Mouse (Mus musculus): ENCODE measurements around the gene Olfr228.
"Not testable (repeated sequence)": the region's sequence is repeated elsewhere in the genome, so short reads cannot be mapped to it uniquely, and the experiment has no call there.

The Olfr228 gene

DNA sequence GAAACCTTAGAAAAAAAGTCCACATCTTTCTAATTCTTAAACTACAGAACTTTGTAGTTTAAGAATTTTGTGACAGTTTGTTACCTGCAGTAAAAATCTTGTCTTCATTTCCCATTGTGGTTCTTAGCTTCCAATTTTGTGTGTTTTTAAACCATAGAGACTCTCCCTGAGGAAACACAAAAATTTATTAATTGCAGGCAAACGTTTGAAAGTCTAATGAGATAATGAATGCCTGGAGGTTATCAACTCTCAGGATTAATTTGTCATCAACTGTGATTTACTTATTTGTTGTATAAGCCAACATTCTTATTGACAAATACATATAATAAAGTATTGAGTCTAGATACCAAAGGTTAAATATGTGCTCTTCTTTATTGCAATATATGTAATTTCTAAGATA, at the start of gene Olfr228:
Gene Olfr228, minus strand, starts transcription at position 101 of the 400 bp plus-strand sequence.
- in situ Hi-C loops (cut with MboI, MseI), result loop anchor here (10.0 kb wide), 1 partner anchor 1498 kb away; no protein-coding TSS in a partner anchor

DNA sequence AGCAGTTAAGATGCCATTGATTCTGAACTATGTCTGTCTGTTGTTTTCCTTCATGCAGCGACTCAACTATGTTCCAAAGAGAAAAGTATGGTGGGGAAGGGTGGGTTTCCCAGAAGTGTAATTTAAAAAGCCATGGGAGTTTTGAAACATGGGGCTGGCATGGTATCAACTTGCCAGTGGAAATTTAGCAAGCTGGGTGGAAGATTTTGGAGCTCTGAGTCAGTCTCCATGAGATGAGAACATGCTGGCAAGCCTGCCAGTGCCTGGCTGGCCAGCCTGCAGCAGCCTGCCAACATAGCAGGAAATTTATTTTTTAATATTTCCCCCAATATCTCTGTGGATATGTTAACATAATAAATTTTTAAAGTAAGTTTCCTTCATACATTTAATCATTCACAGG, 43.8 kb upstream of the Olfr228 start:
- in situ Hi-C loops (cut with MboI, MseI), result no loop called here

DNA sequence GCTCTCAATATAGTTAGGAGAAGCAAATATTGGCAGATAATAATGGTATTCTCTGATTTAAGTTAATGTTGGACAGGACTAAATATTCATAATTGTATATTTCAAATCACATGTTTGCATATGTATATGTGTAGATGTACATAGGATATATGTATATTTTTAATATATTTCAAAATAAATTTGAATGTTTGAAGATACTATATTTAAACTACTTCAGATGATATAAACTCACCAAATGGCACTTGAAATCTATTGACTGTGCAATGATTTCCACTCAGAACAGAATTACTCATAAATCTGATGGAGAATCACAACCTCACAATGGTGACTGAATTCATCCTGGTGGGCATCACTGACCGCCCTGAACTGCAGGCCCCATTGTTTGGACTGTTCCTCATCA, 21.0 kb upstream of the Olfr228 start, which contains the start of gene Olfr1076:
Gene Olfr1076, plus strand, starts transcription at position 301 of the 400 bp plus-strand sequence.
- in situ Hi-C loops (cut with MboI, MseI), result no loop called here

DNA sequence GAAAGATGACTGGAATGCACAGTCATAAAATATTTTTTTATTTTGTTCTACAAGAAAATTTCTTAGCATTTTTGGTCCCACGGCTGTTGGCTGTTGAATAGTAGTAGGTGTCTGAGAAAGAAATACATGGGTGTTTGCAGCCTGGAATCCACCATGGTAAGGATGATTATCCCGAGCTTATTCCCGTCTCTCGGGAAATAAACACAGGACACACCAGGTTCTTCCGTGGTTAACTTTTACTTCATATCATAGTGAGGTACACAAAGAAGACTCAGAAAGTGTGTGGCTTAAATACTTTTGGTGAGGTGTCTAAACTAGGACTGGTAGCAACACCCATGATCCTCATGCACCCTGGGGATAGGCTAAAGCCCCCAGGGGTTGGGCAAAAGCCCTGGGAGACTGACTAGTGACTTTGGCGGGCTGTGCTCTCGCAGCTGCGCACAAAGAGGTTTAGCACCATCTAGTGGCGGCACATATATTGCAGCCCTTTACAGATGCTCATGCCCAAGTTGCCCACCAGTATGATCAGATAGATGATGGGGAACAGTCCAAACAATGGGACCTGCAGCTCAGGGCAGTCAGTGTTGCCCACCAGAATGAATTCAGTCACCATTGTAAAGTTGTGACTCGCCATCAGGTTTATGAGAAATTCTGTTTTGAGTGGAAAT, 22.6 kb downstream of the Olfr228 start:
- in situ Hi-C loops (cut with MboI, MseI), result loop anchor here (5.0 kb wide), 1 partner anchor 732 kb away; no protein-coding TSS in a partner anchor

DNA sequence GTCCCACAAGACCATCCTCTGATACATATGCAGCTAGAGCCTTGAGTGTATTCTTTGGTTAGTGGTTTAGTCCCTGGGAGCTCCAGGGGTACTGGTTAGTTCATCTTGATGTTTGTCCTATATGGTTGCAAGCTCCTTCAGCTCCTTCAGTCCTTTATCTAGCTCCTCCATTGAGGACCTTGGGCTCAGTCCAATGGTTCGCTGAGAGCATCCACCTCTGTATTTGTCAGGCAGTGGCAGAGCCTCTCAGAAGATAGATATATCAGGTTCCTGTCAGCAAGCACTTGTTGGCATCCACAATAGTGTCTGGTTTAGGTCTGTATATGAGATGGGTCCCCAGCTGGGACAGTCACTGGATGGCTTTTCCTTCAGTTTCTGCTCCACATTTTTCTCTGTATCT, 26.8 kb downstream of the Olfr228 start:
- in situ Hi-C loops (cut with MboI, MseI), result no loop called here

DNA sequence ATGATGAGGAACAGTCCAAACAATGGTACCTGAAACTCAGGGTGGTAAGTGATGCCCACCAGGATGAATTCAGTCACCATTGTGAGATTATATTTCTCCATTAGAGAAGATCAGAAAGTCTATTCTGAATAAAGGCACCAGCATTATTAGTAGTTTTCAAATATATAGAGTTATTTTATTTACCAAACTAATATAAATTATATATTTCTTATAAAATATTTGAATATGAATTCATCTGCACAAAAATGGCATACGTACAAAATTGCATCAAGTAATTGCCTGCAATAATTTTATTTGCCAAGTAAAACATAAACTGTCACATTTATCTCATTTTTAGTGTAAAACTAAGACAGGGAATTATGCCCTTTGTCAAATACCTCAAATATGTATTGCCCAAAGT, 31.0 kb downstream of the Olfr228 start, which contains the start of gene Olfr1066:
Gene Olfr1066, minus strand, starts transcription at position 101 of the 400 bp plus-strand sequence.
- in situ Hi-C loops (cut with MboI, MseI), result no loop called here

DNA sequence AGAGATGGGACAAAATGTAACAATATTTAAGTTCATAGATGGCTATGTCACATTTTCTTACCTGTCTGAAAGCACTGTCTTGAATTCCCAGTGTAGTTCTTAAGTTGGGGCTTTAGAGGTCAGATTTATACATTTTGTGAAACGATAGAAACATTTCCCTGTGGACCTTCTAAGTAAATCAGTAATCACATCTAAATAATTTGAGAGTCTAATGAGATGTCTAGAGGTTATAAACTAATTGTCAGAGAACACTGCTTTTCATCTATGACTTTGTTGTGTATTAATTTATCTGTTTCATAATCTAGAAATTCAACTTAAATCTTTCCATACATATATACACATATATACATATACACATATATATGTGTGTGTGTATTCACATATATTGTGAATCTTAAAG, 36.7 kb downstream of the Olfr228 start, which contains the start of gene Olfr1065:
Gene Olfr1065, minus strand, starts transcription at position 101 of the 400 bp plus-strand sequence.
- in situ Hi-C loops (cut with MboI, MseI), result not testable (repeated sequence)

DNA sequence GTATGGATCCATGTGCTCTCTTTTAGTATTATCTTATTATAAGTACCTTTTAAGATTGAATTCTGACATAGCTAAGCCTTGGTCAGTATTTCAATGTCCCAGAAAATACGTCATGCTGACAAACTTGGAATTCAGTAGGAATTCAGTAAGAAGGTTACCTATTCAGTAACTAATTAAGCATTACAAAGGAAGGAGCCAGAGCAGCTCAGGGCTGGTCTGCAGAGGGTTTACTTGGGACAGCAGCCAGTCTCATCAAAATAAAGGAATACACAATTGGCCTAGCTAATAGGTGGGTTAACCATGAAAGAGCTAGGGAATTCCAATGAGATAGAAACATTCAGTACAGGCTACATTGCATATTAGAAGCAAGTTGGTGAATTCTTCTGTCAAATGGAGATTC, 45.1 kb downstream of the Olfr228 start:
- in situ Hi-C loops (cut with MboI, MseI), result not testable (repeated sequence)
